Mouse (Mus musculus) ES-E14 (cell line): ENCODE data around the gene Dscam. TPM values are rescaled to one million over a fixed set of nuclear protein-coding genes. Genes with fewer than 3 reads are reported as not detected.

Experiments
- DNase-seq: peaks from one replicate; pipeline ENCODE4 v3.0.0-alpha.2; 2013; ENCODE audit warnings: low read depth, low spot score
- H3K27ac ChIP-seq: 2 replicates; pipeline ENCODE4 v1.5.1; 2012; ENCODE audit warnings: low read depth, mild to moderate bottlenecking, low read length, moderate library complexity, mixed read lengths; ENCODE audit not compliant: poor library complexity, insufficient read depth, severe bottlenecking
- H3K36me3 ChIP-seq: 2 replicates; pipeline ENCODE4 v1.6.1; 2012; ENCODE audit warnings: mild to moderate bottlenecking, low read length, moderate library complexity, mixed read lengths; ENCODE audit not compliant: control insufficient read depth, poor library complexity, insufficient read depth, severe bottlenecking
- H3K4me1 ChIP-seq, 2 experiments: fragments of 150-350 bp in 1 of 2; sonication (generic) in 1 of 2; 2 replicates each; pipeline ENCODE4 v1.6.1; 2012; ENCODE audit warnings: low read length in 2 of 2, mild to moderate bottlenecking in 1 of 2, mixed read lengths in 1 of 2; ENCODE audit not compliant: control insufficient read depth in 2 of 2, insufficient read depth in 2 of 2, poor library complexity in 1 of 2
- H3K4me3 ChIP-seq, 2 experiments: fragments of 150-350 bp in 1 of 2; sonication (generic) in 1 of 2; 2 replicates each; pipeline ENCODE4 v1.5.1; 2012; ENCODE audit warnings: low read length in 2 of 2, low read depth in 1 of 2, mild to moderate bottlenecking in 1 of 2, mixed read lengths in 1 of 2; ENCODE audit not compliant: insufficient read depth in 1 of 2, poor library complexity in 1 of 2, severe bottlenecking in 1 of 2
- H3K9ac ChIP-seq: 2 replicates; pipeline ENCODE4 v1.6.1; 2012; ENCODE audit warnings: low read depth, mild to moderate bottlenecking, low read length, mixed read lengths; ENCODE audit not compliant: poor library complexity, insufficient read depth, severe bottlenecking
- H3K9me3 ChIP-seq: fragments of 150-350 bp; sonication (generic); 2 replicates; pipeline ENCODE4 v1.6.1; 2012; ENCODE audit warnings: low read depth, mild to moderate bottlenecking, low read length; ENCODE audit not compliant: control insufficient read depth, insufficient read depth
- CHD2 ChIP-seq: IDR thresholded peaks from 2 replicates; pipeline ENCODE4 v1.6.1; 2014; ENCODE audit warnings: mild to moderate bottlenecking, low read depth, low read length, inconsistent platforms
- HCFC1 ChIP-seq: IDR thresholded peaks from 2 replicates; pipeline ENCODE4 v1.6.1; 2012; ENCODE audit warnings: low read length, inconsistent platforms, borderline replicate concordance; ENCODE audit not compliant: insufficient read depth
- MAFK ChIP-seq: IDR thresholded peaks from 2 replicates; pipeline ENCODE4 v1.6.1; 2014; ENCODE audit warnings: mild to moderate bottlenecking, low read depth, low read length, inconsistent platforms; ENCODE audit not compliant: insufficient read depth
- ZC3H11A ChIP-seq: IDR thresholded peaks from 2 replicates; pipeline ENCODE4 v1.6.1; 2012; ENCODE audit warnings: low read depth, mild to moderate bottlenecking, inconsistent platforms, low read length, borderline replicate concordance
- ZNF384 ChIP-seq: IDR thresholded peaks from 2 replicates; pipeline ENCODE4 v1.6.1; 2012; ENCODE audit warnings: low read depth, low read length, inconsistent platforms
- in situ Hi-C, 2 experiments: fragments of 600-800 bp; cut with MboI; formaldehyde crosslinking; loops; one replicate each; pipeline ENCODE4 v1.15.1; 2025; ENCODE audit warnings: low sequenced_read_pairs in 2 of 2, inconsistent platforms in 1 of 2; ENCODE audit not compliant: unreplicated experiment in 2 of 2
- total RNA-seq: library from RNA; depleted of rRNA; stranded (reverse); fragments of 300-350 nt; gene quantifications from 2 replicates; pipeline ENCODE4 v1.2.3, GENCODE M21; 2012

Gene Dscam
- total RNA-seq, 1 experiment = 0.04 TPM

- Histone ChIP-seq H3K4me3 (no peak overlapping the region), H3K27ac (no peak overlapping the region), H3K4me1 (no peaks in the 10 kb centered on the region), H3K9ac (no peak overlapping the region), H3K36me3 (no peaks in the 10 kb centered on the region), H3K9me3 (no peaks in the 10 kb centered on the region)
- in situ Hi-C loops = no loop called here
- TF ChIP-seq CHD2 (no peak), MAFK (no peak), HCFC1 (no peak), ZNF384 (no peak), ZC3H11A (no peak)
- DNase-seq = no peak
Observed at GRCm38 (mm10) chr16:96996854-96997253, 173.7 kb downstream of the Dscam start.

DNA sequence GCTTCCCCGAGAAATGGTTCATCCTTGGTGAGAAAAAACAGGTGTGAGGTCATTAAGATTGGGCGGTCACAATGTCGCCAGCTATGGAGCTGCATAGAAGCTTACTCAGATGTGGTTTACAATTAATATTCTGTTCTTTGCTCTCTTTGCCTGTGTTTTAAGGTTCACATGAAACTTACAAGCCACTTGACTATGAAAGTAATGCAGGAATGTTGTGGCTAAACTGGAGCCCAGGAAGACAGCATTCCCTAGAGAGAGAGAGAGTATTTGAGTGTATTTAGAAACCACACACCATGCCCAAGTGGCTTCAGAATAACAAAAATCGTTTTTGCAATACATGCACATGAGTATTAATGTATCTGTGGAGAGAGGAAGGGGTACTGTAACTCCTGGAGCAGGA, 174.7 kb downstream of the Dscam start:
- H3K4me3 ChIP-seq = no peak overlapping the region
- H3K9me3 ChIP-seq = no peaks in the 10 kb centered on the region
- in situ Hi-C loops = no loop called here
- no peak overlapping the region for H3K27ac ChIP-seq
- no peaks in the 10 kb centered on the region for H3K36me3 ChIP-seq
- H3K9ac ChIP-seq = no peak overlapping the region
- no peak for TF ChIP-seq ZC3H11A
- DNase-seq = no peak
- no peaks in the 10 kb centered on the region for H3K4me1 ChIP-seq

- Histone ChIP-seq H3K27ac (no peak overlapping the region), H3K4me3 (no peak overlapping the region), H3K4me1 (no peaks in the 10 kb centered on the region), H3K9me3 (no peaks in the 10 kb centered on the region), H3K36me3 (no peaks in the 10 kb centered on the region), H3K9ac (no peak overlapping the region)
- in situ Hi-C loops = no loop called here
- no peak for TF ChIP-seq ZC3H11A
- no peak for TF ChIP-seq ZNF384
- TF ChIP-seq MAFK = no peak
- no peak for TF ChIP-seq CHD2
- no peak for TF ChIP-seq HCFC1
- DNase-seq = no peak
Observed at GRCm38 (mm10) chr16:96987396-96987795, 183.2 kb downstream of the Dscam start.

DNA sequence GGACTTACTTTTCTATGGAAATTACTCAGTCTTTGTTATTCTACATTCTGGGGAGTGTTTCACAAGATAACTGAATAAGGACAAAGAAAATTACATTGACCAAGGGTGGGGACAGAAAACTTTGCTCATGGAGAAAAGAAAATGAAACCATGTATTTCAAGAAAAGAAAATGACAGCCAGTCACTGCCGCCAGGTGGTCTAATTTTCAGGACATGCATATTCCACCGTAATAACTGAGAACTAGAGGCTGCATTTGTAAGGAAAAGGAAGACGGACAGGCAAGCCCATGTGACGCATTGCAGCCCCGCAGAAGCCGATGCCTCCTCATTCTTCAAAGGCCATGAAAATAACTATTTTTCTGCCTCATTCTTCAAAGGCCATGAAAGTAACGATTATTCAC, 197.3 kb downstream of the Dscam start:
- TF ChIP-seq ZC3H11A = no peak
- no peak for TF ChIP-seq MAFK
- no peak for TF ChIP-seq ZNF384
- TF ChIP-seq CHD2 = no peak
- TF ChIP-seq HCFC1 = no peak
- H3K4me3 ChIP-seq = no peak overlapping the region
- in situ Hi-C loops = no loop called here
- DNase-seq = no peak
- no peak overlapping the region for H3K27ac ChIP-seq
- no peaks in the 10 kb centered on the region for H3K9me3 ChIP-seq
- no peaks in the 10 kb centered on the region for H3K4me1 ChIP-seq
- H3K36me3 ChIP-seq = no peaks in the 10 kb centered on the region
- no peak overlapping the region for H3K9ac ChIP-seq

DNA sequence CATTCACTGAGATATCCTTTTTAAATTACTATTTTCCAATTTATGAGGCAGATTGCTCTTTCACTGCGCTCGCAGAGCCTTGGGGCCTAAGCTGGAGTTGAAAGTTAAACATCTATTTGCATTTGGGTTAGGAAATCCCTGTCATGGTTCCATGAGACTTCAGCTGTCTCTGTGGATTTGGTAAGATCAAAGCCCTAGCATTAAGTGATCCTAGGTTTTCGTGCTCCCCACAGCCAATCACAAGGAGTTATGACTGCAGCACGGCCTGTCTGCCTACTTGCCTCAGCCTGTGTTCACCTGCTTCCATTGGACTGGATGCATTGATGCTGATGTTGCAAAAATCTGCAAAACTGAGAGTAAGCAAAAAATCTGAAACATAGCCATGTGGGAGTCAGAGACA, 198.8 kb downstream of the Dscam start:
- TF ChIP-seq ZNF384 (no peak), HCFC1 (no peak), MAFK (no peak), ZC3H11A (no peak), CHD2 (no peak)

More for the DNA sequence above, 198.8 kb downstream of the Dscam start:
- H3K4me1 ChIP-seq = no peaks in the 10 kb centered on the region
- no peaks in the 10 kb centered on the region for H3K36me3 ChIP-seq
- no peak overlapping the region for H3K4me3 ChIP-seq
- H3K27ac ChIP-seq = no peak overlapping the region
- H3K9ac ChIP-seq = no peak overlapping the region
- no peak for DNase-seq
- in situ Hi-C loops = no loop called here
- H3K9me3 ChIP-seq = no peaks in the 10 kb centered on the region
